11 mouse cellular contexts compared by ENCODE assay signal in genomic region chrX:48365836-48366577, GRCm38 (mm10). TPM values are rescaled to one million over a fixed set of nuclear protein-coding genes. Genes with fewer than 3 reads are reported as not detected.
A peak's percentile ranks its signal among the peaks of the same experiment; 100 is the strongest.
DNase-seq lines count a peak whose midpoint lies in the region; ATAC-seq lines count a peak whose summit lies in the region.
"Had no signal": no experiment of that assay in that cellular context is flagged by ENCODE, and none has a peak within 500 bp of the region (broad histone marks: within the 10 kb centered on the region; RNA-seq: fewer than 3 reads in every experiment).

No protein-coding gene starts in this region.

- no peaks in the 10 kb centered on the region for H3K27me3 ChIP-seq in kidney, embryonic 14.5 days (ENCODE audit: control insufficient read depth, insufficient read depth, low read length)
- no peaks in the 10 kb centered on the region for H3K27me3 ChIP-seq in midbrain, embryonic 14.5 days (ENCODE audit: control insufficient read depth, insufficient read depth, low read length)
- no peaks in the 10 kb centered on the region for H3K27me3 ChIP-seq in midbrain, embryonic 11.5 days (ENCODE audit: control insufficient read depth, insufficient read depth, low read length)
- no peaks in the 10 kb centered on the region for H3K27me3 ChIP-seq in hindbrain, embryonic 13.5 days
- H3K27me3 ChIP-seq in stomach, embryonic 14.5 days (ENCODE audit: control insufficient read depth, insufficient read depth, low read length) = no peaks in the 10 kb centered on the region

- H3K4me1 ChIP-seq in kidney, embryonic 14.5 days (ENCODE audit: control insufficient read depth, insufficient read depth, low read length) = peaks cover 3% of the 10 kb centered on the region; the same call in 1 of the 2 replicates
- no peaks in the 10 kb centered on the region for H3K4me1 ChIP-seq in midbrain, embryonic 14.5 days (ENCODE audit: control insufficient read depth, insufficient read depth, low read length)
- no peaks in the 10 kb centered on the region for H3K4me1 ChIP-seq in midbrain, embryonic 11.5 days (ENCODE audit: control insufficient read depth, insufficient read depth, low read length)
- H3K4me1 ChIP-seq in hindbrain, embryonic 13.5 days (replicated peaks) = peaks cover 12% of the 10 kb centered on the region
- H3K4me1 ChIP-seq in stomach, embryonic 14.5 days (ENCODE audit: control insufficient read depth, insufficient read depth, low read length) = 0 out of 2 replicates have a peak, but pooled peaks cover 6% of the 10 kb centered on the region

- H3K9ac ChIP-seq in kidney, embryonic 14.5 days (ENCODE audit: low read depth, low read length) = no peak overlapping the region
- H3K9ac ChIP-seq in midbrain, embryonic 14.5 days (replicated peaks; ENCODE audit: low read length) = no peak overlapping the region
- H3K9ac ChIP-seq in midbrain, embryonic 11.5 days (ENCODE audit: low read length) = no peak overlapping the region
- H3K9ac ChIP-seq in hindbrain, embryonic 13.5 days = no peak overlapping the region
- H3K9ac ChIP-seq in stomach, embryonic 14.5 days (replicated peaks; ENCODE audit: low read depth, low read length) = no peak overlapping the region
- H3K9ac ChIP-seq: liver, embryonic 14.5 days had no signal

- H3K9me3 ChIP-seq in kidney, embryonic 14.5 days (ENCODE audit: control insufficient read depth, low read length) = no peaks in the 10 kb centered on the region
- no peaks in the 10 kb centered on the region for H3K9me3 ChIP-seq in midbrain, embryonic 14.5 days (ENCODE audit: control insufficient read depth, low read length)
- no peaks in the 10 kb centered on the region for H3K9me3 ChIP-seq in midbrain, embryonic 11.5 days (ENCODE audit: control insufficient read depth, low read length)
- H3K9me3 ChIP-seq in hindbrain, embryonic 13.5 days = no peaks in the 10 kb centered on the region
- H3K9me3 ChIP-seq in stomach, embryonic 14.5 days (ENCODE audit: control insufficient read depth, low read depth, low read length) = no peaks in the 10 kb centered on the region

- H3K36me3 ChIP-seq in kidney, embryonic 14.5 days (ENCODE audit: control insufficient read depth, insufficient read depth, low read length) = peaks cover 30% of the 10 kb centered on the region; the same call in 1 of the 2 replicates
- H3K36me3 ChIP-seq in midbrain, embryonic 14.5 days (ENCODE audit: control insufficient read depth, insufficient read depth, low read length) = peaks cover 28% of the 10 kb centered on the region
- no peaks in the 10 kb centered on the region for H3K36me3 ChIP-seq in midbrain, embryonic 11.5 days (ENCODE audit: control insufficient read depth, insufficient read depth, low read length)
- H3K36me3 ChIP-seq in hindbrain, embryonic 13.5 days = peaks cover 40% of the 10 kb centered on the region
- H3K36me3 ChIP-seq in stomach, embryonic 14.5 days (ENCODE audit: control insufficient read depth, insufficient read depth, low read length) = peaks cover 8% of the 10 kb centered on the region; the same call in 1 of the 2 replicates

- 43% methylated on average over 15 of the region's 15 CpGs for WGBS in kidney, embryonic 14.5 days
- 35% methylated on average over 15 of the region's 15 CpGs for WGBS in midbrain, embryonic 14.5 days
- 42% methylated on average over 15 of the region's 15 CpGs for WGBS in midbrain, embryonic 11.5 days
- 39% methylated on average over 15 of the region's 15 CpGs for WGBS in hindbrain, embryonic 13.5 days
- 45% methylated on average over 15 of the region's 15 CpGs for WGBS in stomach, embryonic 14.5 days

- no peak overlapping the region for H3K27ac ChIP-seq in kidney, embryonic 14.5 days (ENCODE audit: low read depth, low read length)
- H3K27ac ChIP-seq in midbrain, embryonic 14.5 days (replicated peaks; ENCODE audit: low read depth, low read length) = no peak overlapping the region
- no peak overlapping the region for H3K27ac ChIP-seq in midbrain, embryonic 11.5 days (ENCODE audit: low read depth, low read length)
- H3K27ac ChIP-seq in hindbrain, embryonic 13.5 days = 0 out of 2 replicates have a peak overlapping the region, but pooled peaks have one; percentile 12
- H3K27ac ChIP-seq in stomach, embryonic 14.5 days (ENCODE audit: low read length) = peak overlapping the region; percentile 21; the same call in 1 of the 2 replicates
- H3K27ac ChIP-seq: left cerebral cortex, adult 2 months; liver, embryonic 14.5 days had no signal

- no peak for DNase-seq in kidney, adult 18-20 months
- DNase-seq in midbrain, embryonic 14.5 days = peak; percentile 41
- no peak for DNase-seq in midbrain, embryonic 11.5 days (ENCODE audit: low spot score, missing footprints)
- DNase-seq in adrenal gland, postnatal 36 days = no peak
- DNase-seq: thymus, adult 18-20 months had no signal

- H3K4me2 ChIP-seq in kidney, embryonic 14.5 days (replicated peaks; ENCODE audit: low read depth, low read length) = no peak overlapping the region
- no peak overlapping the region for H3K4me2 ChIP-seq in midbrain, embryonic 14.5 days (ENCODE audit: low read length)
- H3K4me2 ChIP-seq in midbrain, embryonic 11.5 days = no peak overlapping the region
- no peak overlapping the region for H3K4me2 ChIP-seq in hindbrain, embryonic 13.5 days
- H3K4me2 ChIP-seq in stomach, embryonic 14.5 days (replicated peaks; ENCODE audit: low read depth, low read length) = no peak overlapping the region

- 0 out of 2 replicates have a peak, but pooled peaks have one; percentile 68 for ATAC-seq in kidney, embryonic 14.5 days (ENCODE audit: low FRiP score, low TSS enrichment)
- no peak for ATAC-seq in midbrain, embryonic 14.5 days (ENCODE audit: low FRiP score, low TSS enrichment)
- ATAC-seq in midbrain, embryonic 11.5 days (ENCODE audit: low FRiP score) = no peak
- no peak for ATAC-seq in hindbrain, embryonic 13.5 days (ENCODE audit: low FRiP score)
- ATAC-seq in stomach, embryonic 14.5 days (ENCODE audit: insufficient number of reproducible peaks, insufficient read depth, low FRiP score, low read depth) = peak; percentile 23; the same call in 1 of the 2 replicates

- no peak overlapping the region for H3K4me3 ChIP-seq in kidney, embryonic 14.5 days (ENCODE audit: low read length)
- no peak overlapping the region for H3K4me3 ChIP-seq in midbrain, embryonic 14.5 days (replicated peaks; ENCODE audit: low read depth, low read length)
- no peak overlapping the region for H3K4me3 ChIP-seq in midbrain, embryonic 11.5 days (ENCODE audit: low read depth, low read length)
- no peak overlapping the region for H3K4me3 ChIP-seq in hindbrain, embryonic 13.5 days
- no peak overlapping the region for H3K4me3 ChIP-seq in stomach, embryonic 14.5 days (ENCODE audit: low read depth, low read length)
- H3K4me3 ChIP-seq: left cerebral cortex, adult 2 months; myocyte had no signal

RNA-seq across cellular contexts. Expression of gene Bcorl1, which starts 24.8 kb away (rescaled TPM):
- polyA plus RNA-seq in kidney, embryonic 14.5 days (2014; fragmentation: Nextera tagmentation; extraction: Ambion mirVana) = 6.1 and 10.1 TPM in 2 replicates
- 7.8 and 7.9 TPM in 2 replicates for polyA plus RNA-seq in midbrain, embryonic 14.5 days (2014; fragmentation: Nextera tagmentation; extraction: Ambion mirVana)
- 4.2 and 4.7 TPM in 2 replicates for polyA plus RNA-seq in midbrain, embryonic 11.5 days (2014; fragmentation: Nextera tagmentation; extraction: Ambion mirVana)
- 7.6 and 7.8 TPM in 2 replicates for polyA plus RNA-seq in hindbrain, embryonic 13.5 days (2015; fragmentation: Nextera tagmentation; extraction: Ambion mirVana)
- 8.0 and 9.3 TPM in 2 replicates for polyA plus RNA-seq in stomach, embryonic 14.5 days (2014; fragmentation: Nextera tagmentation; extraction: Ambion mirVana)
- total RNA-seq in adrenal gland, postnatal 36 days (2021) = 10 to 100 TPM in 1 of 2 experiments, 1 to 10 TPM in 1; 9.8 to 11.2 TPM

Comparison
In these comparisons a context has a peak if more than half of its experiments do, and no peak if none do; other contexts are left out.
1. ATAC-seq: peak in kidney, embryonic 14.5 days (single experiment) and stomach, embryonic 14.5 days (single experiment); none in midbrain, embryonic 14.5 days (single experiment), midbrain, embryonic 11.5 days (single experiment) and hindbrain, embryonic 13.5 days (single experiment).
2. H3K27ac ChIP-seq: peak in hindbrain, embryonic 13.5 days (single experiment) and stomach, embryonic 14.5 days (single experiment); none in kidney, embryonic 14.5 days (single experiment), midbrain, embryonic 14.5 days (single experiment) and midbrain, embryonic 11.5 days (single experiment).